Mouse (Mus musculus) kidney, adult 8-10 months (tissue): ENCODE results near the gene Sephs2.
A peak's percentile ranks its signal among the peaks of the same experiment; 100 is the strongest.

Experiments
- DNase-seq, 2 experiments: peaks; one replicate each; pipeline ENCODE4 v3.0.0; 2022

The Sephs2 gene

GRCm38 (mm10) chr7:127273925-127274789 lies at the start of gene Sephs2:
Gene Sephs2, minus strand, starts transcription at chr7:127274055.
- peak; percentile 97 to 99 for DNase-seq

GRCm38 (mm10) chr7:127322085-127322484 lies 48.2 kb upstream of the Sephs2 start:
- peak in 1 of 2 experiments; percentile 41 for DNase-seq

- no peak for DNase-seq
Observed at GRCm38 (mm10) chr7:127321106-127321505, 47.3 kb upstream of the Sephs2 start.

- DNase-seq = no peak
Observed at GRCm38 (mm10) chr7:127313912-127314311, 40.1 kb upstream of the Sephs2 start.

- no peak for DNase-seq
Observed at GRCm38 (mm10) chr7:127309951-127310350, 36.1 kb upstream of the Sephs2 start.

GRCm38 (mm10) chr7:127308887-127309286 lies 35.0 kb upstream of the Sephs2 start:
- peak; percentile 36 to 50 for DNase-seq

- no peak for DNase-seq
Observed at GRCm38 (mm10) chr7:127308431-127308830, 34.6 kb upstream of the Sephs2 start.

- DNase-seq = no peak
Observed at GRCm38 (mm10) chr7:127297586-127298193, 23.8 kb upstream of the Sephs2 start.

GRCm38 (mm10) chr7:127296786-127297555 lies 23.1 kb upstream of the Sephs2 start:
- DNase-seq = no peak

- no peak for DNase-seq
Observed at GRCm38 (mm10) chr7:127296098-127296497, 22.2 kb upstream of the Sephs2 start, which contains the start of gene Itgal. Gene Itgal, plus strand, starts transcription at chr7:127296260.

- DNase-seq = no peak
Observed at GRCm38 (mm10) chr7:127290142-127290541, 16.3 kb upstream of the Sephs2 start.

- DNase-seq = no peak
Observed at GRCm38 (mm10) chr7:127289306-127289705, 15.5 kb upstream of the Sephs2 start.

GRCm38 (mm10) chr7:127287940-127288339 lies 14.1 kb upstream of the Sephs2 start:
- DNase-seq = no peak

- no peak for DNase-seq
Observed at GRCm38 (mm10) chr7:127285154-127285553, 11.3 kb upstream of the Sephs2 start.

- DNase-seq = no peak
Observed at GRCm38 (mm10) chr7:127282190-127282589, 8.3 kb upstream of the Sephs2 start.

- DNase-seq = no peak
Observed at GRCm38 (mm10) chr7:127281114-127281513, 7.3 kb upstream of the Sephs2 start.

- DNase-seq = no peak
Observed at GRCm38 (mm10) chr7:127280092-127280491, 6.2 kb upstream of the Sephs2 start.

GRCm38 (mm10) chr7:127278311-127278710 lies 4.5 kb upstream of the Sephs2 start:
- peak; percentile 68 to 78 for DNase-seq

GRCm38 (mm10) chr7:127276519-127276961 lies 2.7 kb upstream of the Sephs2 start:
- DNase-seq = peak; percentile 78 to 86

GRCm38 (mm10) chr7:127273118-127273923 lies 534 bp downstream of the Sephs2 start:
- DNase-seq = no peak

- DNase-seq = no peak
Observed at GRCm38 (mm10) chr7:127272566-127272965, 1.3 kb downstream of the Sephs2 start.

GRCm38 (mm10) chr7:127271093-127271492 lies 2.8 kb downstream of the Sephs2 start:
- no peak for DNase-seq
